Comparison of ENCODE assay signal across 8 mouse cellular contexts in the genomic region with DNA sequence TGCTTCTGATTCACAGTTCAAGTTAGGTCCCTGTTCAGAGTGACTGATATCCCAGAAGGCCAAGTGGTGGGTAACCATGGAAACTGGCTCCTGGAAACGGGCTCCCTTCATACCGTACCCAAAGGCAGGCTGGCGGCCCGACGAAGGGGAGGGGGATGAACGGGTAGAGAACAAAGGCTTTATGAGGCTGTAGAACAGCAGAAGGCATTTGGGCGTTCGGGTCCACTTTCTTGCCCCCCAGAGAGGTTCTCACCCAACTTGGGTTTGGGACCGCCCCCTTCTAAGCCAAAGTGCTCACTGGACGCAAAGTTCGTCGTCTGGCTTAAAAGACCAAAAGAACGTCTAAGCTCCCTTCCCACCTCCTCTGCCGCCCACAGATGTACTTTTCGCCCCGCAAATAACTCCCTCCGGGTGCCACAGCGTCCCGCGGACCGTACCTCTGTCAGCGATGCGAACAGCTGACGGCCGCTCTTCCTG. TPM values are rescaled to one million over a fixed set of nuclear protein-coding genes. Genes with fewer than 3 reads are reported as not detected.
A peak's percentile ranks its signal among the peaks of the same experiment; 100 is the strongest.
DNase-seq lines count a peak whose midpoint lies in the region; ATAC-seq lines count a peak whose summit lies in the region.

No protein-coding gene starts in this region.

- intact Hi-C loops in left cerebral cortex, postnatal 25 days (cut with DNase I), result loop anchor here (5.0 kb wide), 1 partner anchor 185 kb away; the partner anchor contains the start of gene Ypel2

- peak; percentile 31; the same call in 1 of the 2 replicates for ATAC-seq in common myeloid progenitor, adult 5-6 weeks (replicated peaks; ENCODE audit: low read depth, poor library complexity, severe bottlenecking)
- ATAC-seq in intestine, embryonic 15.5 days, result peak; percentile 77
- peak; percentile 54 for ATAC-seq in megakaryocyte progenitor cell, adult 5-6 weeks (replicated peaks; ENCODE audit: poor library complexity)

- H3K4me3 ChIP-seq in intestine, embryonic 15.5 days (replicated peaks), result peak overlapping the region; percentile 75

- H3K27ac ChIP-seq in intestine, embryonic 15.5 days, result peak overlapping the region; percentile 61

- peak; percentile 34 for DNase-seq in urinary bladder, postnatal 14 days (ENCODE audit: low spot score)
- DNase-seq in urinary bladder, adult 2 months (ENCODE audit: low spot score), result no peak
- DNase-seq in frontal cortex, postnatal 36 days (ENCODE audit: low spot score in 2 of 2), result peak; percentile 46 to 63
- peak; percentile 51 to 66 for DNase-seq in left cerebral cortex, postnatal 25 days (ENCODE audit: low spot score in 2 of 2)
- DNase-seq in right cerebral cortex, postnatal 10 days (ENCODE audit: low spot score in 2 of 2), result peak; percentile 79 to 88

- no peaks in the 10 kb centered on the region for H3K9me3 ChIP-seq in intestine, embryonic 15.5 days

- H3K4me1 ChIP-seq in intestine, embryonic 15.5 days (replicated peaks), result peaks cover 5% of the 10 kb centered on the region; the same call in 1 of the 2 replicates

- no peaks in the 10 kb centered on the region for H3K36me3 ChIP-seq in intestine, embryonic 15.5 days

- H3K9ac ChIP-seq in intestine, embryonic 15.5 days, result peak overlapping the region; percentile 62

- peak overlapping the region; percentile 86 for H3K4me2 ChIP-seq in intestine, embryonic 15.5 days (replicated peaks)

- WGBS in intestine, embryonic 15.5 days, result under 1% methylated on average over 25 of the region's 25 CpGs

- no peaks in the 10 kb centered on the region for H3K27me3 ChIP-seq in intestine, embryonic 15.5 days (replicated peaks)

RNA-seq across cellular contexts. Expression of gene Dhx40, which starts 0.5 kb away (rescaled TPM):
- polyA plus RNA-seq in urinary bladder, adult 2 months (2012; rRNA removed), result 30.2 and 31.9 TPM in 2 replicates
- 19.4 and 24.4 TPM in 2 replicates for total RNA-seq in common myeloid progenitor, adult 5-6 weeks (2017)
- polyA plus RNA-seq in intestine, embryonic 15.5 days (2015; fragmentation: Nextera tagmentation; extraction: Ambion mirVana), result 15.3 and 16.0 TPM in 2 replicates
- 10 to 100 TPM; 18.6 to 19.5 TPM for total RNA-seq in left cerebral cortex, postnatal 25 days (2021)
- total RNA-seq in megakaryocyte progenitor cell, adult 5-6 weeks (2015), result 27.6 and 31.7 TPM in 2 replicates
- 33.4 and 34.6 TPM in 2 replicates for total RNA-seq in megakaryocyte progenitor cell, adult 5-6 weeks (2017)

RNA-seq across cellular contexts. Expression of gene Cltc, which starts 49.7 kb away (rescaled TPM):
- polyA plus RNA-seq in urinary bladder, adult 2 months (2012; rRNA removed), result 193 and 196 TPM in 2 replicates
- 169 and 175 TPM in 2 replicates for total RNA-seq in common myeloid progenitor, adult 5-6 weeks (2017)
- polyA plus RNA-seq in intestine, embryonic 15.5 days (2015; fragmentation: Nextera tagmentation; extraction: Ambion mirVana), result 134 and 135 TPM in 2 replicates
- 100 to 1,000 TPM; 525 to 539 TPM for total RNA-seq in left cerebral cortex, postnatal 25 days (2021)
- total RNA-seq in megakaryocyte progenitor cell, adult 5-6 weeks (2015), result 255 and 258 TPM in 2 replicates
- total RNA-seq in megakaryocyte progenitor cell, adult 5-6 weeks (2017), result 139 and 142 TPM in 2 replicates
